Mouse (Mus musculus) ES-E14 (cell line): ENCODE measurements around the gene Zfp174.

Source experiments
- CHD2 ChIP-seq: IDR thresholded peaks from 2 replicates; pipeline ENCODE4 v1.6.1; 2014; ENCODE audit warnings: mild to moderate bottlenecking, low read depth, low read length, inconsistent platforms
- HCFC1 ChIP-seq: IDR thresholded peaks from 2 replicates; pipeline ENCODE4 v1.6.1; 2012; ENCODE audit warnings: low read length, inconsistent platforms, borderline replicate concordance; ENCODE audit not compliant: insufficient read depth
- ZNF384 ChIP-seq: IDR thresholded peaks from 2 replicates; pipeline ENCODE4 v1.6.1; 2012; ENCODE audit warnings: low read depth, low read length, inconsistent platforms

DNA sequence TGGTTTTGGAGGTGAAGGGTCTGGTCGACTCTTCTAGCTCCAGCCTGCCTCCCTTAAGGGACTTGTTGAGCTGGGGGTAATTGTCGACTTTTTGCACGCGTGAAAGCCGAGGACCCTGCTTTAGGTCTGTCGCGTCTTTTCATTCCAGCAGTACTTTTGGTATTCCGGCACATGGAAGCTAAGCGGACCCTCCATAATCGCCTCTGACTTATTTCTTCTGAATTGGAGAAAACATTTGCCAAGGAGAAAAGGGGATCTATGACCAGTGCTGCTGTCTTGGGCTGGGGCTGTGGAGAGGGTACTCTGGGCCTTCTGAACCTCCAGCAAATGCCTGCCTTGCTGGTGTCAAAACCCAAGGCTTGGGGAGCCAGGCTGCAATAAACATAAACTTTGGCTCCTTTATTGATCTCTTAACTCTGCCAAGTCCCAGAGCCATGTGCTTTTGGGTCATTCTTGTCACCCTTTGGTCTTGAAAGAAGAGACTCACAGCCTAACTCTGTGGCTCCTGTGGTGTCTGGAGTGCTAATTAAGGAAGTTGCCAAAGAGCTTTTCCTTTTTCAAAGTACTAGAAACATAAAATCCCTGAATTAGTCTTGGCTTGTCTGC lies 38.1 kb downstream of the Zfp174 start:
- TF ChIP-seq CHD2: no peak
- TF ChIP-seq ZNF384: no peak
- no peak for TF ChIP-seq HCFC1
